Mouse (Mus musculus) 416B (cell line): ENCODE measurements at regions not wholly inside any gene's neighbourhood (a gene's known extent, or its start where the extent isn't known, plus 50 kb on each side); places are given as distances from the start of the nearest gene placed in this dataset.
A peak's percentile ranks its signal among the peaks of the same experiment; 100 is the strongest.

Experiments used
- DNase-seq: peaks from one replicate; pipeline ENCODE4 v3.0.0; 2011; ENCODE audit warnings: low read depth

- DNase-seq = peak; percentile 0
Measured at GRCm38 (mm10) chr13:79182630-79183412, 983.3 kb upstream of the Nr2f1 start.

- DNase-seq = peak; percentile 1
Measured at GRCm38 (mm10) chr13:79158757-79159156, 959.2 kb upstream of the Nr2f1 start.

- no peak for DNase-seq
Measured at GRCm38 (mm10) chr13:79142903-79143302, 943.3 kb upstream of the Nr2f1 start.

GRCm38 (mm10) chr13:79141362-79141966, 941.9 kb upstream of the Nr2f1 start:
- DNase-seq = no peak

- DNase-seq = no peak
Measured at GRCm38 (mm10) chr13:79138747-79139146, 939.2 kb upstream of the Nr2f1 start.

GRCm38 (mm10) chr13:79136726-79137125, 937.2 kb upstream of the Nr2f1 start:
- DNase-seq = no peak
